Mouse (Mus musculus): ENCODE measurements around the gene Cbr4.
A peak's percentile ranks its signal among the peaks of the same experiment; 100 is the strongest.

Cbr4 gene

DNA sequence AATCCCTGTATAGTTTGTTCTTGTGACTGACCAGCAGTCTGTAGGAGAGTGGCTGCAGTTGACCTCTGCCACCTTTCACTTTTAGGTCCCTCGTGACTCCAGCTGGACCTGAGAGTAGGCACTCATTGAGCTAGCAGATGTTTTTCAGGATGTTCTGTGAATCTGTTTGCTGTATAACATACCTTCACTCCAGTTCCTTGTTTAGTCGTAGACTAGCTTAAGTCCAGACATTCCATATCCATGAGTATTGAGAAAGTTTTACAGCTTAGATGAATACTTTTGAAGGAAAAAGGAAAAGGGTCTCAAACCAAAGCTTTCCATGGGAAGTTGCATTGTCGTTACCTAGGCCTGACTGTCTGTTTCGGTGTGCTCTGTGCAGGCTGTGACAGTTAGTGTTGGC is 9.6 kb downstream of the Cbr4 start:
- no peak for DNase-seq

DNA sequence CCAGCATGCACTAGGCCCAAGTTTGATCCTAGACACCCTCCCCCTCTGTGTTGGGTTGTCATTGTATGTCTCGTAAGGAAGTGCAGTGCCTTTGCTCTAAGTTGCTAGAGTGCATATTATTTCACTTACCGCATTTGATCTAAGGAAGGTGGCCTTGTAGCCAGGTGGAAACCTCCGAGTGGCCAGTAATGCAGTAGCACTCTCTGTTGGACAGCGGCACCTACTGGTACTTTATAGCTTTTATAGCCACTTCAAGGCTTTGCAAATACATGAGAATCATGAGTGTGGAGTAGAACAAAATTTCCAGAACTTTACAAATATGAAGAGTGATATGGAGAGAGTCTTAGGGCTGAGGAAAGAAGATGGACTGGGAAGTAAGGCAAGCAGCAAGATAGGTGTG is 11.5 kb downstream of the Cbr4 start:
- DNase-seq: peak in 1 of 2 experiments; percentile 19

DNA sequence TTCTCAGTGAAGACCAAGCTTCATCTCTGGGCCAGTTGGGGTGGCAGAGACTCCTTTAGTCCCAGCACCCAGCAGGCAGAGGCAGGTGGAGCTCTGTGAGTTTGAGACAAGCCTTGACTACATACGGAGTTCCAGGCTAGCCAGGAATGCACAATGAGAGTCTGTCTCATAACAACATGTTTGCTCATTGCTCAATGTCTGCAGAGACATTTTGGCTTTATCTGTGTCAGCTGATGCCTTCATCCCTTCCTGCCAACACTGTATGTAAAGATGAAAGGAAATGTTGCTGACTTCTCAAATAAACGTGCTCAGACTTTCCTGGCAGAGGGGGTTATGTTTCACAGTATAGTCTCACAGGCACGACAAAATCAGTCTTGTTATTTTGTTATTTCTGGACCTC is 13.4 kb downstream of the Cbr4 start:
- no peak for DNase-seq

DNA sequence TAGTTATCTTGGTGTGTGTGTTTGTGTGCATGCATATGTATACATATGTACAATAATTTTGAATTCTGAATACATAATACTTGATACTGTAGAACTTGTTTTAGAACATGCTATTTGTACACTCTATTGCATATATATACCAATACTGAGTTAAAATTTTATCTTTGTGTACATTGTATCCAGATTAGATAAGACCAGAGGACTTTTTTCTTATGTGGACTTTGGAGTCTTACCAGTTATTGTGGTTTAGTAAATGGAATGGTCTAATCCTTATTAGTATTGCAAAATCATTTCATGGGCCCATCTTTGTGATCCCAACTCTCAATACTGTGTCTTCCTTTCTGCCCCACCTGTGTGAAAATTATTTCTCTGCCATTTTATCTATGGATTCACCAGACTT is 14.7 kb downstream of the Cbr4 start:
- no peak for DNase-seq

DNA sequence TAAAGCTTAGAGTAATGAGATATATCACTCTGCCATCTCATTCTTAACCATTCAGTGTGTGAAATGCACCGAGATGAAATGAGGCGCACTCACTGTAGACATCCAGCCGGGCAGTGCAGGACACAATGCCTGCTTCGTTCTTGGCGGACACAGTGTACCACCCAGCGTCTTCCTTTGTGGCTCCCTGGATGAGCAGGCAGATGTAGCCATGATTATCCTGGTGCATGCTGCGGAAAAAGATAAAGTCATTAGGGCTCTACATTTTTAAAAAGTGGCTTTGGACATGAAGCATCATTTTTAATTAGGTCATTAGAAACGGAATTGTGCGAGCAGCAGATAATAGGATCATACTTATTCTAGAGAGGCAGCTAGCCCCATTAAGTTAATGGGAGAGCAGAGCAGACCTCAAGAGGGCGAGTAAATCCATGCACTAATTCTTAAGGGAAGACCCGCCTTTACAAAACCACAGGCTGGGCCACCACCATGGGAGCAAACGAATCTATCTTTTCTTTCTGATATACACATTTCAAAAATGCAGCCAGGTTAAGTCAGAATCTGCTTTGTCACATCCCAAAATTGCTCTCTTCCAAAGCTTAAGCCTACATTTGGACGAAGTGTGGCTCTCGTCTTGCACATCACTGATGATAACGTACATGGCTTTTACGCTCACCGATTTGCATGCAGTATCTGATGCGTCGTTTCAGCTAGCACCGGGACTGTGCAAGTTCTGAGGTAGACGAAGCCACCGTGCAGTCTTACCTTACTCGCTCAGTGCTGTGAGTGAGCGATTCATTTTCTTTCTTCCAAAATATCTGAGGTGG is 27.8 kb downstream of the Cbr4 start:
- peak; percentile 9 to 19 for DNase-seq

DNA sequence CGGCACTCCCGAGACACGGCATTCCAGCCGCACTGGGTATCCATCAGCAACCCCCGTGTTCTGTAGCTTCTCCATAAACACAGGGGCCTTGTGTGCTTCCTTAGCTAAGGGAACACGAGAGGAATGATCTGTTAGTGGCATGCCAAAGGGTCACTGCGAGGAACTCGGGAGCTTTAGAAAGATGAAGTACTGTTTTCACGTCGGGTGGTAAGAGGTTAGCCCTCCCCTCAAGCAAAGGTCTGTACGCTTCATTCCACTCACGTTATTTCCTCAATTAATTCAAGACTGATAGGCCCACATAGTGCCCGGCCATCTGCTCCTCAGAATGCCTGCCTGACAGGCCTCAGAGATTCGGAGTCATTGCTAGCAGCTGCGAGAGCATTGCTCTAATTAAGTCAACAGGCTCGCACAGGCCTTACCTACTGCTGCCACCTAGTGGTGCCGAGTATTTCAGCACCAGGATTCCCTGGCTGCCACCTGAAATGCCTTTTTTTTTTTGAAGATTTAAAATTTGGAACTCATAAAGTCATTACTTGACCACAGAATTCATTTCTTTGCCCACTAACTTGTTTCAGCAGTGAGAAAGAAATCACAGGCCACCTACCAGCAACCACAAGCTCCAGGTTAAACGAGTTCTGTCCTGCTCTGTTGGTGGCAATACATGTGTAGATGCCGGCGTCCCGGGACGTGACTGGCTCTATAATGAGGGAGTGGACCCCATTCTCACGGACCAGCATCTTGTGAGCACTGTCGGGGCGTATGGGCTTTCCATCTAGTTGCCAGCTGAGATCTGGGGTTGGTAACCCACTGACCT is 28.6 kb downstream of the Cbr4 start:
- DNase-seq: peak; percentile 88 to 92

DNA sequence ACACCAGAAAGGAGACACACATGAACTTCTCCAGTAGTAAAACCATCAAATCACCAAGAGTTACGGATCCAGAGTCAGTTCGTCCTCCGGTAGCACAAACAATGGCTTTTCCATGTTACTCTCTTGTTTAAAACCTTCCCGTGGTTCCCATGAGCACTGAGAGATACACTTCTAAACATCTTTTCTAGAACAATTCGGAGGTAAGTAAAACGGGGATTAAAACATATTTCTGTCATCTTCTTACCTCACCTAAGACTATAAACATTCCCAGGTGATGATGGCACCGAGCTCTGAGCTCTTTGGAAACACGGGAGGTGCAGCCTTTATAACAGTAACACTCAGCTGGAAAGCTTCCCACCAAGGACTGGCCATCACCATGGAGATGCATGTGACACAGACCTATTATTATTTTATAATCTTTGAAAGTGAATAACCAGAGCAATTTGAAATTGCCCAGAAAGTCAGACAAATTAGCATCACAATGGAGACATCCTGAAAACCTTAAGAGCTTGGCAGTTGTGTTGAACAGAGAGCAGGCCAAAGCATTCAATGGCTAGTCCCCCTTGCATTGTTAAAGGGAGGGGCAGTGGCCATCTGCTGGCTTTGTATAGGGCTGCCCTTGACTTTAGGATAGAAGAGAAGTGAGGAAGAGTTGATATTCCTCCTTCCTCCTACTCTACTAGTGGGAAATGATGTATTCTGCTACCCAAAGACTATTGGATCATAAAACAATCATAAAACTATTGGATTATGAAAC is 29.4 kb downstream of the Cbr4 start:
- no peak for DNase-seq

DNA sequence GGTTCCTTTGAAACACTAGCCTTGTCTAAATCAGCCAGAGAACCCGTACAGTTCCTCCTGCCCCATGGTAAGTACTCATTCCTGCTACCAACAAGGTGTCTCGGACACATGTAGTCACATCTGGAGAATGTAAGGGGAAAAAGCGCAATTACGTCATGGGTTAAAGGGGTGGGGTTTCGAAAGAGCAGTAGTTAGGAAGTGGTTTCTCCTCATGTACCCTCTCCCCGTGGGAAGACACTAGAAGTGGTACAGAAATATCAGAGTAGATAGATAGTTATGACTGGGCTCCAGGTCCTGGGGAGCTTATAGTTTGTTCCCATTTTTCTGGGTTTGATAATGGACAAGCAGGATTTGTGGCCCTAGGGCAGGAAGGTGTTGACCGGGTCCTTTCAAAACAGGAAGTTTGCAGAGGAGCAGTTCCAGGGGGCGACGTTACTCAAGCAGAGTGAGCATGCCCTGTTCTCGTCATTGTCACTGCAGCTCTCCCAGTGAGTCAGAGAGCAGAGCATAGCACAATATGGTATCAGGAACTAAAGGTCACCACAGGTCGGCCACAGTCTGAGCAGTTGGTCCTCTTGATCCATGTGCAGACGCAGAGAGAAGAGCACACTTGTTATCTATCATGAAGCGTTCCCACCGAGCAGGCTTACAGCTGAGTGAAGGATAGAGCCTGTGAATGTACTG is 30.1 kb downstream of the Cbr4 start:
- no peak for DNase-seq

DNA sequence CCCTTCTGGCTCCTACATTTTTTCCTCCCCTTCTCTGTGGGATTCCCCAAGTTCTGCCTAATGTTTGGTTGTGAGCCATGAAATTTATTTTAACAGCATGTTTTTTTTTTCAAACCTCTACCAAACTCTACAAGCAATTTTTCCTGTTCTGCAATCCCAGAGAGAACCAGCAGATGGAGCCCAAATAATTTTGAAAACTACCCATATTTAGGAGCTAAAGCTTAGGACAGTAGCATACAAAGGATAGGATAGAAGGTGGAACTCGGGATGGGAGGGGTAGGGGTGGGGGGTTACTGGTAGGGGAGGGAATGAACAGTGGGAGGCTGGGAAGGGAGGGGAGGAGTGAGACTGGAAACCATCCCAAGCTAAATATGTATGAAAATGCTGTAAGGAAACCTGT is 34.6 kb downstream of the Cbr4 start:
- peak in 1 of 2 experiments; percentile 44 for DNase-seq

DNA sequence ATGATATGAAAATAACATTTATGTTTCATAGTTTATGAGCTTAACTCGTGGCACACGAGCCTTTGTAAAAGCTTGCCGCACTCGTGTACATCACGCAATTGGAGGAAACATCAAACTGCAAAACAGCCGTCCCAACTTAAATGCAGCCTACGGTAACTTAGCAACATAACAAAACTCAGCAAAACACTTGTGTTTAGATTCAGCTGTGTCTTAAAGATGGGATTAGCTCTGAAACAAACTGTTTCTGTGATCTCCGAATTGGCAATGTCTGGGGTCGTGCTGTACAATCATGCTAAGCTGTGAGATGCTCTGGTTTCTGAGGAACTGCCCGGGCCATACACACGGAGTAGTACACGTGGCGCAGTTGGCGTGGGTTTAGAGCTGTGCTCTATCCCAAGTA is 39.5 kb downstream of the Cbr4 start:
- no peak for DNase-seq

DNA sequence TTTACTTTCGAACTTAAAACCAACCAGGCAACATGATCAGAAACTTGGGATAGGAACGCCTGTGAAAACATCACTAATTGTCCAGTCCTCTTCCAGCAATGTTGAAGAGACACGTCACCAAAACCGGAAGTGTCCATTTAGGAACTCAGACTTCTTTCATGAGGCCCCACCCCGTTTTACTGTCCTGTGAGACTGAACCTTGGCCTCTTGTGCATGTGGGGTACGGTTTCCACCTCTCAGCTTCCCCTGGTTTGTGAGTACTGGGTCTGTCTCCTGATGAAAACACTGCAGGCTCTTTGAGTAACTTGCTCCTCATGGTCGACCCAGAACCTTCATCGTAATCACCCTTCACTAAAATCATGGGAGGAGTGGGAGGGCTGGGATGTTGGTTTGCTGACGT is 40.7 kb downstream of the Cbr4 start:
- DNase-seq: no peak

DNA sequence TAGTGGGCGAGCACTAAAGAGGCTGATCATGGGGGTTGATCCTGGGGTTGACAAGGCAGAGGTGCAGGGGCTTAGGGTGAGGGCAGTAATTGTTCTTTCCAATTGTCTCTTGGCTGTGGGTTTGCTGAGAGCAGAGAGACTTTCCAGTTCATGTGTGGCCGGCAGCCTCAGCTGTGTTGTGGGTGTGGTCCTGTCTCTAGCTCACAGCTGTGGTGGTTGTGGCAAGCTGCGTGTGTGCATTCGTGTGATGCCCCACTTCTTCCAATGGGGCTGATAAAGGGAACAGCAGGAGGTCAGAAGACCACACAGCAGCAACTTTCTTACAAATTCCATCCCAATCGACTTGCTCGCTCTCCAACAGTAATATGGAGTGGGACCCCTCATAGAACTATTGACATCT is 41.1 kb downstream of the Cbr4 start:
- no peak for DNase-seq

DNA sequence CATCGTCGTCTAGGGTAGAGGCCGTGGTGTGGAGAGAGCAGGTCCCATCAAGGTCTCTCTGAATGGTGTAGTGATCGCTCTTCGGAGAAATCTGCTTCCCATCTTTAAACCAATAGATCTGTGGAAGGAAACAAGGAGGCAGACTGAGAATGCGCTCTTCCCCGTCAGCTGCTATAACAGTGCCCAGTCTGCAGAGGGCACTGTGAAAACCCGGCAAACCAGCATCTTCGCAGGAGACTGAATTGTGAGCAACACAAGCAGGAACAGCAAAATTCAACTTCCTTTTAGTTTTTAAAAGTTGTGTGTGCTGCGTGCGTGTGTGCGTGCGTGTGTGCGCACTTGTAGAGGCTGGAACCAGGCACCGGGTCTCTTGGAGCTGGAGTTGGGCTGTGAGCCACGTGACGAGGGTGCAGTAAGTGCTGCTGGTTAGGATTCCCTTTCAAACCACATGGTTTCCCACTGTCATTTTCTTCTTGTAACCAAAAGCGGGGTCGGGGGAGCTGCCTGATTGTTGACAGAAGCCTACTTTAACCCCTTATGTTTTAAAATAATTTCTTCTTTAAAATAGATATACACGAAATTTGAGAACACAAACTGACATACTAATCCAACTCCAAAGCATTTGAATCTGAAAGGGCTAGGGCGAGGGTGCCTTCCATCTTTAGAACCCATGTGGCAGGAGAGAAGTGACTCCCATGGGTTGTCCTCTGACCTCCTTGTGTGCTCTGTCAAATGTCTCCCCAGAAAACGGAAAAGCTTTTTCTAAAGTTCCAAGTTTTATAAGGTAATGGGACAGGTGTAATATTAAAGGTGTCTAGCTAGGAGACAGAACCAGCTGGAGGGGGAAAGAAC is 44.6 kb downstream of the Cbr4 start:
- DNase-seq: peak in 1 of 2 experiments; percentile 6

DNA sequence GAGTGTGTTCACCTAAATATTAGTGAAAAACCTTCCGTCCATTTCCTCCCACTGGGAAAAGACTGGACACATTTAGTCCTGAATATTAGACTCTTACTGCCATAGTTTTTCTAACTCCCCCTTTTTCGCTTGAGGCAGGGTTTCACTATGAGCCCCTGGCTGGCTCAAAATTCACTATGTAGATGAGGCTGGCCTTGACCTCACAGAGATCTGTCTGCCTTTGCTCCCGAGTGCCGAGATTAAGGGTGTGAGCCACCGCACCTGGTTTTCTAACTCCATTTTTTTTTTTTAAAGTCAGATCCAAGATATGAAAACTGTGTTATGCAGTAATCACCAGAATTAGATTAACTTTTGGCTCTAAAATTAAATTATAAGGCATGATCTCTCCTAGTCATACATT is 45.3 kb downstream of the Cbr4 start:
- no peak for DNase-seq

DNA sequence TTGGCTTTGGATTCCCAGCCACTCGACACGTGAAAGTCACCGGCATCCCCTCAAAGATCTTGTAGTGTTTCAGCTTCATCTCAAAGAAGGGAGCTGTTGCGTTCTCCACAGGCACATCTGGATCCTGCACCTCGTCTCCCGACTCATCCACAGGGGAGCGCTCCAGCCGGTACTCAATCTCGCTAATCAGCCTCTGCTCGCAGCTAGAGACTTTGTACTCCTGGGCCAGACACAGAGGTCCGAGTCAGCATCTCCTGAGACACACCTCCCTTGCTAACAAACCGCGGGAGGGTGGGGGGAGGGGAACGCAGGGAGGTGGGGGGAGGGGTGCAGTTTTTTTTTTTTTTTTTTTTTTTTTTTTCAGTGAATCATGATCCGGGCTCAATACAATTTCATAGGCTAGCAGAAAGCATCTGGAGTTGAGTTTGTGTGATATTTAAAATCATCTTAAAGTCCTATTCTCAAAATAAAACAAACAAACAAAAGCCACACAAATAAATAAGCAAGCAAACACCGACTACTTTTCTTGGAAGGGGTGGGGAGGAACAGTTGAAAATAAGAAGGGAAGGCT is 45.9 kb downstream of the Cbr4 start:
- DNase-seq: no peak

DNA sequence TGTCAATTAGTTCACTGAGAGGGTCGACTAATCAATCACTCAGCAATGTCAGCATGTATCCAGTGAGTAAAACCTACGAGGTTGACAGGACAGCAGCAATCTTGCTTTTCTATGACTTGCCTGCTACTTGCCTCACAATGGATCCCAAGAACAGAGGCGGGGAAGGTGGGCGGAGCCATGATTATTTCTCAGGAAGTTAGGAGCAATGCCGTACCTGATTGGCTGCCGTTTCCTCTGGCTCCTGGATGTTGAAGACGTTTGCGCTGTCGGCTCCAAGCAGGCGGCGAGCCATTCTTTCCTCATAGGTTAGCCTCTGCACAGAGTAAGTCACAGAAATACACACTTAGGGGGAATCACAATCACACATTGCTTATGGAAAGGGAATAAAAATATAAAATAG is 47.9 kb downstream of the Cbr4 start:
- DNase-seq: no peak

DNA sequence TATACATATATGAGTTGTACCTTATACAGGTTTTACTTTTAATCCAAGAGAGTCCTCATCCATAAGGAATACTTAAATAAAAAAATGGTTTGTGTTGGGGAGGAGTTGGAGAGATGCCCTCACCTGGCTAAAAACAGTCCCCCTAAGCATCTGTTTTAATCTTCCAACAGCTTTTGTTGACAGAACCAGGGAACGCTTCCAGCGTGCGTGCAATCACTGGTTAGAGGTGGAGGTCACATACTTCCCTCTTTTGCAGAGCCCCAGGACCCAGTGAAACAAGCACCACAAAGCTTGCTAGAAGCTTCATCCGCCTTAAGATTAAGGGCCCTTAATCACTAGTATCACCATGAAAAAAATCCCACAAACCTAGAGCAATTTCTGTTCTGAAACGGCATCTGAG is 49.9 kb downstream of the Cbr4 start:
- no peak for DNase-seq

DNA sequence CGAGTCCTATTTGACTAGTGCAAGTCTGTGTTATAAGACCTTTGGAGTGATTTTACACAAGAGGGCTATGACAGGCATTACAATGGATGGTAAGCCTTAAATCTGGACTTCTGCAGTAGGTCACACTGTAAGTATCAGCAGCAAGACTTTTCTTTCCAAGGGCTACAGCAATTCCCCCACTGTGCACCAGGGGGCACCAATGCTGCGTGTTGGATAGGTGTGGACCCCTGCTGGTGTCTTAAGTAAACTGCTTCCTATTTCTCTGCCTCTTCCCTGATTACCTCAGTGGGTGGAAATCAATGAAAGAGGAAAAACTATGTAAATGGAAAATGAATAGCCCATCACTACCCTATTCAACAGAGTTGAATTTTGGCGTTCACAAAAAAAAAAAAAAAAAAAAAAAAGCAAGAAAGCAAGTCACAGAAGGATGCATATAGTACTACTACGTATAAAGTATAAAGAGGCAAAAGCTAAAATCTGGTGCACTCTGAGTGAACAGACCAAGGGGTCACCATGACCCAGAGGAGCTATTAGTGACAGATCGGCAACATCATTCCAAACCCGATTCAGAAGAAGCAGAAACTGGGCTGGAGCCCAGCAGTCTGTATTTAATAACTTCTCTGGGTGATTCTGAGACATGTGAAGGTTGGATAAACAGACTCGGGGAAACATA is 52.4 kb downstream of the Cbr4 start:
- peak; percentile 76 to 84 for DNase-seq

DNA sequence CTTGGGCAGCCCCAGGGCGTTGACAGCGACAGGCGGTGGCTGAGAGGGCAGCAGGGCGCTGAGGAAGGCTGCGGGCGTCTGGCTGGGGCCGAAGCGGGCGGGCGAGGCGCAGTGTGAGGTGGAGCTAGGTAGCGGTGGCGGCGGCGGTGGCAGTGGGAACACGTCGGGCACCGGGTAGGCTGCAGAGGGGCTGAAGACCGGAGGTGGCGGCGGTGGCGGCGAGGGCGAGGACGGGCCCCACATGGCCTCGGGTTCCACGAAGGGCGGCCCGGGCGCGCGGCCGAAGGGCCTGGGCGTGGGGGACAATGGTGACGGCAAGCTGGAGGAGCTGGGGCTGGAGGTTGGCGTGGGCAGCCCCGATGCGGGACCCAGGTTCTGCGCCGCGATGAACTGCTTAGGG is 62.1 kb downstream of the Cbr4 start:
- DNase-seq: no peak

DNA sequence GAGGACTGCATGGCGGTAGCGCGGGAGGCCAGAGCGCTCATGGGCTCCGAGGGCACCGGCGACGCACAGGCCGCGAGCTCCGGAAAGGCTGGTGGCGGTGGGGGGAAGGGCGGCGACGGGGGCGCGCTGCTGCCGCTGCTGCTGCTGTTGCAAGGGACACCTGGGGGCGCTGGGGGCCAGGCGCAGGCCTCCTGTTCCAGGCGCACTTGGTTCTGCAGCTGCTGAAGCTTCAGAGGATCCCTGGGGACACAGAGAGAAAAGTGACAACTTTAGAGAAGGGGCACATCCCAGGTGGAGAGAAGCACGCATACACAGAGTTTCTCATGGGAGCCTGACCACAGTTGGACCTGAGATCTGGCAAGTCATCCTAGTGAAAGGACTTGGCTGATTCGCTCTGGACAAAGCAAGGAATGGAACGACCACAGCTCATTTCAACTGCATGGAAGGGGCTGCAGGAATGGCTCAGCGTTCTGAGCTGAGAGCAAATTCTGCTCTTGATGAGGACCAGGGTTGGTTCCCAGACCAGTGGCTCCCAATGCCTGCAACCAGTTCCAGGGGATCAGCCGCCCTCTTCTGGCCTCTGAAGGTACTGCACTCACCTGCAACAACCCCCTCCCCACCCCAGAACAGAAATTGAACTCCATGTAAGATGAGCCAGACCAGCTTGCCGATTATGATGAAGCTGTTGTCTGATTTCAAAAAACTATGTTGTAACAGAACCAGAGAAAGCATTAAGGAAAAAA is 62.6 kb downstream of the Cbr4 start:
- peak in 1 of 2 experiments; percentile 16 for DNase-seq

All from cerebellum, postnatal 25 days (tissue).